Mouse (Mus musculus) retina, embryonic 14.5 days (tissue): ENCODE results near the gene Gm5799.
"Not testable (repeated sequence)": the region's sequence is repeated elsewhere in the genome, so short reads cannot be mapped to it uniquely, and the experiment has no call there.

Experiments
- DNase-seq: peaks from one replicate; pipeline ENCODE4 v3.0.0-alpha.2; 2015; ENCODE audit warnings: low spot score

The Gm5799 gene

GRCm38 (mm10) chr14:43543276-43543675, at the start of gene Gm5799:
Gene Gm5799 (plus strand): TSS chr14:43543576.
- not testable (repeated sequence) for DNase-seq

GRCm38 (mm10) chr14:43531052-43532010, 12.0 kb upstream of the Gm5799 start:
- peak; percentile 1 for DNase-seq

- DNase-seq: not testable (repeated sequence)
These were observed 11.4 kb upstream of the Gm5799 start for GRCm38 (mm10) chr14:43532011-43532383.

GRCm38 (mm10) chr14:43532387-43532786, 11.0 kb upstream of the Gm5799 start:
- DNase-seq: not testable (repeated sequence)

- not testable (repeated sequence) for DNase-seq
These were observed 5.2 kb upstream of the Gm5799 start for GRCm38 (mm10) chr14:43538144-43538543.

- DNase-seq: not testable (repeated sequence)
These were observed 2.9 kb downstream of the Gm5799 start for GRCm38 (mm10) chr14:43546281-43546680.

- DNase-seq: not testable (repeated sequence)
These were observed 8.9 kb downstream of the Gm5799 start for GRCm38 (mm10) chr14:43552271-43552670.

- DNase-seq: not testable (repeated sequence)
These were observed 34.6 kb downstream of the Gm5799 start for GRCm38 (mm10) chr14:43577969-43578368.

GRCm38 (mm10) chr14:43579046-43579445, 35.7 kb downstream of the Gm5799 start, which contains the start of gene Gm17654:
Gene Gm17654 (minus strand): TSS chr14:43579146.
- DNase-seq: not testable (repeated sequence)
